Mouse (Mus musculus): ENCODE data around the gene Btg1.
A peak's percentile ranks its signal among the peaks of the same experiment; 100 is the strongest.

Btg1 gene

GRCm38 (mm10) chr10:96662976-96663375, 46.2 kb downstream of the Btg1 start:
- no peak for DNase-seq (ENCODE audit: low read depth)

- peak; percentile 79 for DNase-seq (ENCODE audit: low read depth)
Observed at GRCm38 (mm10) chr10:96663739-96664430, 47.1 kb downstream of the Btg1 start.

Measured in induced T-regulatory cell, adult 2 months (primary cell).